In genomic region chr14:54653496-54653895, GRCm38 (mm10) we compare ENCODE assay signal across 8 mouse cellular contexts. TPM values are rescaled to one million over a fixed set of nuclear protein-coding genes. Genes with fewer than 3 reads are reported as not detected.
A peak's percentile ranks its signal among the peaks of the same experiment; 100 is the strongest.
DNase-seq lines count a peak whose midpoint lies in the region; ATAC-seq lines count a peak whose summit lies in the region.

No protein-coding gene starts in this region.

- peak overlapping the region; percentile 90 for H3K4me2 ChIP-seq in heart, embryonic 14.5 days (ENCODE audit: low read length)
- peak overlapping the region; percentile 91 for H3K4me2 ChIP-seq in liver, embryonic 12.5 days

- H3K27ac ChIP-seq in brown adipose tissue, adult 24 weeks (replicated peaks; ENCODE audit: low read depth, low read length): peak overlapping the region; percentile 72
- H3K27ac ChIP-seq in heart, embryonic 14.5 days (replicated peaks in 1 of 2; ENCODE audit: control insufficient read depth in 1 of 2, insufficient read depth in 1 of 2, low read depth in 2 of 2, low read length in 2 of 2): peak overlapping the region; percentile 85 to 91
- peak overlapping the region; percentile 85 for H3K27ac ChIP-seq in liver, embryonic 12.5 days

- WGBS in heart, embryonic 14.5 days: under 1% methylated on average over 12 of the region's 12 CpGs
- WGBS in liver, embryonic 12.5 days (ENCODE audit: insufficient replicate concordance): under 1% methylated on average over 12 of the region's 12 CpGs

- peaks cover 74% of the 10 kb centered on the region for H3K36me3 ChIP-seq in heart, embryonic 14.5 days (ENCODE audit: control insufficient read depth, insufficient read depth, low read length)
- H3K36me3 ChIP-seq in liver, embryonic 12.5 days: peaks cover 82% of the 10 kb centered on the region
- H3K36me3 ChIP-seq in splenic B cell, adult 2 months (ENCODE audit: control insufficient read depth, insufficient read depth, low read length, poor library complexity, severe bottlenecking): peaks cover 18% of the 10 kb centered on the region

- H3K9ac ChIP-seq in heart, embryonic 14.5 days (ENCODE audit: low read length): peak overlapping the region; percentile 83
- H3K9ac ChIP-seq in liver, embryonic 12.5 days: peak overlapping the region; percentile 83

- peak overlapping the region; percentile 94 for H3K4me3 ChIP-seq in brown adipose tissue, adult 24 weeks (ENCODE audit: insufficient read depth, low read depth, low read length)
- peak overlapping the region; percentile 68 to 95 for H3K4me3 ChIP-seq in heart, embryonic 14.5 days (ENCODE audit: control insufficient read depth in 1 of 2, insufficient read depth in 1 of 2, low read depth in 1 of 2, low read length in 2 of 2)
- peak overlapping the region; percentile 75 for H3K4me3 ChIP-seq in liver, embryonic 12.5 days

- peak; percentile 91 for ATAC-seq in erythroid progenitor cell, adult 5-6 weeks (replicated peaks; ENCODE audit: low FRiP score, poor library complexity, severe bottlenecking)
- ATAC-seq in heart, embryonic 14.5 days (ENCODE audit: insufficient number of reproducible peaks, insufficient read depth, low FRiP score, low read depth): peak; percentile 85
- ATAC-seq in liver, embryonic 12.5 days: peak; percentile 92

- H3K27me3 ChIP-seq in heart, embryonic 14.5 days (ENCODE audit: control insufficient read depth, insufficient read depth, low read length): no peaks in the 10 kb centered on the region
- no peaks in the 10 kb centered on the region for H3K27me3 ChIP-seq in liver, embryonic 12.5 days (replicated peaks)
- H3K27me3 ChIP-seq in splenic B cell, adult 2 months (ENCODE audit: control insufficient read depth, insufficient read depth, low read length, poor library complexity, severe bottlenecking): no peaks in the 10 kb centered on the region

- DNase-seq in CD8-positive naive resting alpha-beta T cell, adult 2 months (ENCODE audit: low read depth in 2 of 2, low spot score in 2 of 2): peak; percentile 68 to 71
- DNase-seq in kidney, postnatal 10 days: peak; percentile 92
- peak; percentile 84 for DNase-seq in naive thymus-derived CD4-positive, alpha-beta T cell, adult 2 months (ENCODE audit: low read depth)
- peak; percentile 79 for DNase-seq in splenic B cell, adult 2 months (ENCODE audit: low read depth, low spot score)

- H3K4me1 ChIP-seq in brown adipose tissue, adult 24 weeks (ENCODE audit: control insufficient read depth, insufficient read depth, insufficient read length, low read length): no peaks in the 10 kb centered on the region
- H3K4me1 ChIP-seq in heart, embryonic 14.5 days (ENCODE audit: control insufficient read depth in 2 of 2, insufficient read depth in 2 of 2, low read length in 2 of 2): peaks cover 11 to 23% of the 10 kb centered on the region in 2 experiments
- peaks cover 51% of the 10 kb centered on the region for H3K4me1 ChIP-seq in liver, embryonic 12.5 days

- H3K9me3 ChIP-seq in heart, embryonic 14.5 days (ENCODE audit: control insufficient read depth, low read length): no peaks in the 10 kb centered on the region
- H3K9me3 ChIP-seq in liver, embryonic 12.5 days (replicated peaks): no peaks in the 10 kb centered on the region

RNA-seq across cellular contexts. Expression of gene Cdh24, which starts 12.3 kb away (rescaled TPM):
- not detected in 2 replicates for polyA plus RNA-seq in brown adipose tissue, adult 24 weeks (2012; ENCODE audit: insufficient read depth, insufficient read length, missing spikeins)
- 1.4 and 2.1 TPM in 2 replicates for total RNA-seq in erythroid progenitor cell, adult 5-6 weeks (2015; ENCODE audit: low replicate concordance)
- 2.8 and 14.1 TPM in 2 replicates for total RNA-seq in erythroid progenitor cell, adult 5-6 weeks (2017; ENCODE audit: low replicate concordance)
- 1.3 and 2.0 TPM in 2 replicates for polyA plus RNA-seq in heart, embryonic 14.5 days (2014; fragmentation: Nextera tagmentation; extraction: Ambion mirVana)
- 0.61 and 1.0 TPM in 2 replicates for polyA plus RNA-seq in liver, embryonic 12.5 days (2016; fragmentation: Nextera tagmentation; extraction: Ambion mirVana)

RNA-seq across cellular contexts. Expression of gene Gm17606, which starts 12.7 kb away (rescaled TPM):
- not detected in 2 replicates for polyA plus RNA-seq in brown adipose tissue, adult 24 weeks (2012; ENCODE audit: insufficient read depth, insufficient read length, missing spikeins)
- not detected in 2 replicates for total RNA-seq in erythroid progenitor cell, adult 5-6 weeks (2015; ENCODE audit: low replicate concordance)
- total RNA-seq in erythroid progenitor cell, adult 5-6 weeks (2017; ENCODE audit: low replicate concordance): not detected in 2 replicates
- polyA plus RNA-seq in heart, embryonic 14.5 days (2014; fragmentation: Nextera tagmentation; extraction: Ambion mirVana): not detected in 2 replicates
- not detected in 2 replicates for polyA plus RNA-seq in liver, embryonic 12.5 days (2016; fragmentation: Nextera tagmentation; extraction: Ambion mirVana)

RNA-seq across cellular contexts. Expression of gene Psmb11, which starts 32.3 kb away (rescaled TPM):
- polyA plus RNA-seq in brown adipose tissue, adult 24 weeks (2012; ENCODE audit: insufficient read depth, insufficient read length, missing spikeins): not detected in 2 replicates
- not detected in 2 replicates for total RNA-seq in erythroid progenitor cell, adult 5-6 weeks (2015; ENCODE audit: low replicate concordance)
- not detected in 2 replicates for total RNA-seq in erythroid progenitor cell, adult 5-6 weeks (2017; ENCODE audit: low replicate concordance)
- polyA plus RNA-seq in heart, embryonic 14.5 days (2014; fragmentation: Nextera tagmentation; extraction: Ambion mirVana): not detected in 2 replicates
- polyA plus RNA-seq in liver, embryonic 12.5 days (2016; fragmentation: Nextera tagmentation; extraction: Ambion mirVana): not detected in 2 replicates

RNA-seq across cellular contexts. Expression of gene 1700123O20Rik, which starts 32.5 kb away (rescaled TPM):
- 33.3 and 43.1 TPM in 2 replicates for polyA plus RNA-seq in brown adipose tissue, adult 24 weeks (2012; ENCODE audit: insufficient read depth, insufficient read length, missing spikeins)
- total RNA-seq in erythroid progenitor cell, adult 5-6 weeks (2015; ENCODE audit: low replicate concordance): 45.7 and 46.9 TPM in 2 replicates
- total RNA-seq in erythroid progenitor cell, adult 5-6 weeks (2017; ENCODE audit: low replicate concordance): 16.3 and 29.4 TPM in 2 replicates
- polyA plus RNA-seq in heart, embryonic 14.5 days (2014; fragmentation: Nextera tagmentation; extraction: Ambion mirVana): 47.3 and 49.8 TPM in 2 replicates
- 51.6 and 53.9 TPM in 2 replicates for polyA plus RNA-seq in liver, embryonic 12.5 days (2016; fragmentation: Nextera tagmentation; extraction: Ambion mirVana)

RNA-seq across cellular contexts. Expression of gene Acin1, which starts 33.2 kb away (rescaled TPM):
- 47.2 and 50.6 TPM in 2 replicates for polyA plus RNA-seq in brown adipose tissue, adult 24 weeks (2012; ENCODE audit: insufficient read depth, insufficient read length, missing spikeins)
- total RNA-seq in erythroid progenitor cell, adult 5-6 weeks (2015; ENCODE audit: low replicate concordance): 153 and 270 TPM in 2 replicates
- total RNA-seq in erythroid progenitor cell, adult 5-6 weeks (2017; ENCODE audit: low replicate concordance): 381 and 431 TPM in 2 replicates
- 69.1 and 81.1 TPM in 2 replicates for polyA plus RNA-seq in heart, embryonic 14.5 days (2014; fragmentation: Nextera tagmentation; extraction: Ambion mirVana)
- polyA plus RNA-seq in liver, embryonic 12.5 days (2016; fragmentation: Nextera tagmentation; extraction: Ambion mirVana): 74.1 and 76.0 TPM in 2 replicates

Comparison
In these comparisons a context has a peak if more than half of its experiments do, and no peak if none do; other contexts are left out.
1. Peak in every context shown above with its lines: DNase-seq, ATAC-seq, H3K4me3 ChIP-seq and H3K27ac ChIP-seq.